15 mouse cellular contexts compared by ENCODE assay signal in genomic region chr13:47602646-47603045, GRCm38 (mm10).
"Had no signal": no experiment of that assay in that cellular context is flagged by ENCODE, and none has a peak within 500 bp of the region (broad histone marks: within the 10 kb centered on the region; RNA-seq: fewer than 3 reads in every experiment).

No protein-coding gene starts in this region.

- H3K9ac ChIP-seq: limb, embryonic 15.5 days; liver, embryonic 12.5 days; lung, embryonic 14.5 days; stomach, embryonic 15.5 days had no signal

- H3K4me1 ChIP-seq: limb, embryonic 15.5 days; liver, embryonic 12.5 days; stomach, embryonic 15.5 days had no signal

- DNase-seq: kidney, adult 11 months; kidney, adult 9 months; kidney, postnatal 4 days; lung, embryonic 14.5 days; lung, postnatal 10 days; lung, postnatal 4 days; right cerebral cortex, postnatal 14 days; thymus, adult 2 months; thymus, postnatal 25 days had no signal

- H3K36me3 ChIP-seq: limb, embryonic 15.5 days; liver, embryonic 12.5 days; stomach, embryonic 15.5 days had no signal

- H3K4me3 ChIP-seq: left cerebral cortex, adult 2 months; limb, embryonic 15.5 days; liver, embryonic 12.5 days; stomach, embryonic 15.5 days had no signal

- H3K4me2 ChIP-seq: limb, embryonic 15.5 days; liver, embryonic 12.5 days; lung, embryonic 14.5 days; midbrain, embryonic 11.5 days; stomach, embryonic 15.5 days had no signal

- ATAC-seq: liver, embryonic 12.5 days had no signal

- H3K9me3 ChIP-seq: limb, embryonic 15.5 days; liver, embryonic 12.5 days; stomach, embryonic 15.5 days had no signal

- H3K27me3 ChIP-seq: liver, embryonic 12.5 days; stomach, embryonic 15.5 days had no signal

- H3K27ac ChIP-seq: kidney, postnatal 0 days; left cerebral cortex, adult 2 months; limb, embryonic 15.5 days; liver, embryonic 12.5 days; stomach, embryonic 15.5 days had no signal
